Mouse (Mus musculus): Measurements from ENCODE around the gene Lyst. TPM values are rescaled to one million over a fixed set of nuclear protein-coding genes. Genes with fewer than 3 reads are reported as not detected.

The Lyst gene
- polyA plus RNA-seq, 1 experiment from 2014 or later: 4.2 TPM

GRCm38 (mm10) chr13:13745911-13746310 is 155.7 kb downstream of the Lyst start:
- WGBS: 86% methylated on average over 3 of the region's 3 CpGs
- H3K4me3 ChIP-seq: no peak overlapping the region
- no peak overlapping the region for H3K27ac ChIP-seq

GRCm38 (mm10) chr13:13775778-13776494 is 185.7 kb downstream of the Lyst start:
- Histone ChIP-seq H3K4me2 (replicated peaks) (no peak overlapping the region), H3K27ac (no peak overlapping the region), H3K9ac (no peak overlapping the region), H3K4me3 (no peak overlapping the region), H3K36me3 (peaks cover 6% of the 10 kb centered on the region; the same call in 1 of the 2 replicates), H3K4me1 (0 out of 2 replicates have a peak, but pooled peaks cover 2% of the 10 kb centered on the region), H3K9me3 (no peaks in the 10 kb centered on the region), H3K27me3 (no peaks in the 10 kb centered on the region)
- no peak for ATAC-seq (ENCODE audit: insufficient number of reproducible peaks, insufficient read depth, low FRiP score, low TSS enrichment)

More at GRCm38 (mm10) chr13:13745911-13746310, 155.7 kb downstream of the Lyst start:
- H3K9me3 ChIP-seq: no peaks in the 10 kb centered on the region
- no peaks in the 10 kb centered on the region for H3K4me1 ChIP-seq
- no peaks in the 10 kb centered on the region; the same call in 1 of the 2 replicates for H3K36me3 ChIP-seq
- H3K4me2 ChIP-seq (replicated peaks): no peak overlapping the region
- ATAC-seq (ENCODE audit: insufficient number of reproducible peaks, insufficient read depth, low FRiP score, low TSS enrichment): no peak
- no peak overlapping the region for H3K9ac ChIP-seq
- H3K27me3 ChIP-seq: no peaks in the 10 kb centered on the region

- no peak for ATAC-seq (ENCODE audit: insufficient number of reproducible peaks, insufficient read depth, low FRiP score, low TSS enrichment)
- no peaks in the 10 kb centered on the region for H3K27me3 ChIP-seq
- H3K4me3 ChIP-seq: no peak overlapping the region
- H3K4me1 ChIP-seq: 0 out of 2 replicates have a peak, but pooled peaks cover 2% of the 10 kb centered on the region
- no peaks in the 10 kb centered on the region for H3K9me3 ChIP-seq
- no peak overlapping the region for H3K4me2 ChIP-seq (replicated peaks)
- H3K27ac ChIP-seq: no peak overlapping the region
- H3K36me3 ChIP-seq: peaks cover 6% of the 10 kb centered on the region; the same call in 1 of the 2 replicates
- WGBS: 88% methylated on average over 11 of the region's 11 CpGs
- no peak overlapping the region for H3K9ac ChIP-seq
Measured at GRCm38 (mm10) chr13:13777052-13777451, 186.9 kb downstream of the Lyst start.

- H3K4me1 ChIP-seq: 0 out of 2 replicates have a peak, but pooled peaks cover 2% of the 10 kb centered on the region
- WGBS: 90% methylated on average over 8 of the region's 8 CpGs
- peaks cover under 1% of the 10 kb centered on the region; the same call in 1 of the 2 replicates for H3K27me3 ChIP-seq
- H3K9me3 ChIP-seq: no peaks in the 10 kb centered on the region
- no peak overlapping the region for H3K4me3 ChIP-seq
- ATAC-seq (ENCODE audit: insufficient number of reproducible peaks, insufficient read depth, low FRiP score, low TSS enrichment): no peak
- peaks cover 6% of the 10 kb centered on the region; the same call in 1 of the 2 replicates for H3K36me3 ChIP-seq
- no peak overlapping the region for H3K9ac ChIP-seq
- H3K4me2 ChIP-seq (replicated peaks): no peak overlapping the region
- H3K27ac ChIP-seq: no peak overlapping the region
Measured at GRCm38 (mm10) chr13:13777696-13778095, 187.5 kb downstream of the Lyst start.

GRCm38 (mm10) chr13:13778837-13779458 is 188.8 kb downstream of the Lyst start:
- WGBS: 76% methylated on average over 1 of the region's 1 CpGs
- Histone ChIP-seq H3K4me2 (replicated peaks) (no peak overlapping the region), H3K27me3 (peaks cover 11% of the 10 kb centered on the region), H3K9me3 (no peaks in the 10 kb centered on the region), H3K27ac (no peak overlapping the region), H3K9ac (no peak overlapping the region), H3K4me3 (no peak overlapping the region), H3K36me3 (peaks cover 6% of the 10 kb centered on the region; the same call in 1 of the 2 replicates), H3K4me1 (0 out of 2 replicates have a peak, but pooled peaks cover 2% of the 10 kb centered on the region)
- ATAC-seq (ENCODE audit: insufficient number of reproducible peaks, insufficient read depth, low FRiP score, low TSS enrichment): no peak

- Histone ChIP-seq H3K9ac (no peak overlapping the region), H3K9me3 (no peaks in the 10 kb centered on the region), H3K36me3 (peaks cover 6% of the 10 kb centered on the region; the same call in 1 of the 2 replicates), H3K27me3 (peaks cover 24% of the 10 kb centered on the region), H3K4me3 (no peak overlapping the region), H3K4me1 (0 out of 2 replicates have a peak, but pooled peaks cover 1% of the 10 kb centered on the region), H3K27ac (no peak overlapping the region), H3K4me2 (replicated peaks) (no peak overlapping the region)
- no peak for ATAC-seq (ENCODE audit: insufficient number of reproducible peaks, insufficient read depth, low FRiP score, low TSS enrichment)
- WGBS: 72% methylated on average over 3 of the region's 3 CpGs
Measured at GRCm38 (mm10) chr13:13780271-13780670, 190.1 kb downstream of the Lyst start.

GRCm38 (mm10) chr13:13781026-13781425 is 190.8 kb downstream of the Lyst start:
- 81% methylated on average over 4 of the region's 4 CpGs for WGBS
- peaks cover 32% of the 10 kb centered on the region for H3K27me3 ChIP-seq
- ATAC-seq (ENCODE audit: insufficient number of reproducible peaks, insufficient read depth, low FRiP score, low TSS enrichment): no peak
- H3K27ac ChIP-seq: no peak overlapping the region
- no peaks in the 10 kb centered on the region for H3K9me3 ChIP-seq
- no peak overlapping the region for H3K4me2 ChIP-seq (replicated peaks)
- H3K4me3 ChIP-seq: no peak overlapping the region
- peaks cover 6% of the 10 kb centered on the region; the same call in 1 of the 2 replicates for H3K36me3 ChIP-seq
- no peaks in the 10 kb centered on the region for H3K4me1 ChIP-seq
- H3K9ac ChIP-seq: no peak overlapping the region

- peaks cover 41% of the 10 kb centered on the region for H3K27me3 ChIP-seq
- no peak overlapping the region for H3K9ac ChIP-seq
- H3K4me3 ChIP-seq: no peak overlapping the region
- H3K4me1 ChIP-seq: no peaks in the 10 kb centered on the region
- no peak for ATAC-seq (ENCODE audit: insufficient number of reproducible peaks, insufficient read depth, low FRiP score, low TSS enrichment)
- H3K36me3 ChIP-seq: no peaks in the 10 kb centered on the region
- no peaks in the 10 kb centered on the region for H3K9me3 ChIP-seq
- peak overlapping the region; percentile 88 for H3K4me2 ChIP-seq (replicated peaks)
- WGBS: 42% methylated on average over 7 of the region's 7 CpGs
- no peak overlapping the region for H3K27ac ChIP-seq
Measured at GRCm38 (mm10) chr13:13783296-13783695, 193.1 kb downstream of the Lyst start.

- under 1% methylated on average over 42 of the region's 43 CpGs for WGBS
- ATAC-seq (ENCODE audit: insufficient number of reproducible peaks, insufficient read depth, low FRiP score, low TSS enrichment): peak; percentile 57
- peak within 1 kb of the TSS; percentile 61 for H3K4me3 ChIP-seq
- no peaks in the 10 kb centered on the region for H3K36me3 ChIP-seq
- H3K27me3 ChIP-seq: peaks cover 41% of the 10 kb centered on the region
- no peak within 1 kb of the TSS for H3K27ac ChIP-seq
- peak within 1 kb of the TSS; percentile 54 for H3K9ac ChIP-seq
- H3K4me2 ChIP-seq (replicated peaks): peak within 1 kb of the TSS; percentile 88
- no peaks in the 10 kb centered on the region for H3K9me3 ChIP-seq
- no peaks in the 10 kb centered on the region for H3K4me1 ChIP-seq
Measured at GRCm38 (mm10) chr13:13783894-13784419, 193.8 kb downstream of the Lyst start, which contains the start of gene Gng4. Gene Gng4, plus strand, starts transcription at chr13:13784059.

GRCm38 (mm10) chr13:13784420-13784936 is 194.3 kb downstream of the Lyst start:
- peak; percentile 44 for ATAC-seq (ENCODE audit: insufficient number of reproducible peaks, insufficient read depth, low FRiP score, low TSS enrichment)
- Histone ChIP-seq H3K4me2 (replicated peaks) (peak overlapping the region; percentile 88), H3K36me3 (no peaks in the 10 kb centered on the region), H3K27ac (no peak overlapping the region), H3K4me3 (peak overlapping the region; percentile 61), H3K4me1 (no peaks in the 10 kb centered on the region), H3K9me3 (no peaks in the 10 kb centered on the region), H3K9ac (peak overlapping the region; percentile 54), H3K27me3 (peaks cover 41% of the 10 kb centered on the region)
- WGBS: 1% methylated on average over 53 of the region's 59 CpGs

GRCm38 (mm10) chr13:13784981-13785783 is 195.0 kb downstream of the Lyst start:
- no peak for ATAC-seq (ENCODE audit: insufficient number of reproducible peaks, insufficient read depth, low FRiP score, low TSS enrichment)
- H3K27me3 ChIP-seq: peaks cover 41% of the 10 kb centered on the region
- H3K4me2 ChIP-seq (replicated peaks): peak overlapping the region; percentile 88
- H3K4me1 ChIP-seq: no peaks in the 10 kb centered on the region
- H3K9me3 ChIP-seq: no peaks in the 10 kb centered on the region
- H3K27ac ChIP-seq: no peak overlapping the region
- WGBS: 1% methylated on average over 30 of the region's 30 CpGs
- peak overlapping the region; percentile 61 for H3K4me3 ChIP-seq
- H3K36me3 ChIP-seq: no peaks in the 10 kb centered on the region
- H3K9ac ChIP-seq: no peak overlapping the region
